Mouse (Mus musculus): ENCODE results near the gene Hoxa1. TPM values are rescaled to one million over a fixed set of nuclear protein-coding genes. Genes with fewer than 3 reads are reported as not detected.

The Hoxa1 gene
- total RNA-seq, 2 experiments from 2014 or later: not detected

DNA sequence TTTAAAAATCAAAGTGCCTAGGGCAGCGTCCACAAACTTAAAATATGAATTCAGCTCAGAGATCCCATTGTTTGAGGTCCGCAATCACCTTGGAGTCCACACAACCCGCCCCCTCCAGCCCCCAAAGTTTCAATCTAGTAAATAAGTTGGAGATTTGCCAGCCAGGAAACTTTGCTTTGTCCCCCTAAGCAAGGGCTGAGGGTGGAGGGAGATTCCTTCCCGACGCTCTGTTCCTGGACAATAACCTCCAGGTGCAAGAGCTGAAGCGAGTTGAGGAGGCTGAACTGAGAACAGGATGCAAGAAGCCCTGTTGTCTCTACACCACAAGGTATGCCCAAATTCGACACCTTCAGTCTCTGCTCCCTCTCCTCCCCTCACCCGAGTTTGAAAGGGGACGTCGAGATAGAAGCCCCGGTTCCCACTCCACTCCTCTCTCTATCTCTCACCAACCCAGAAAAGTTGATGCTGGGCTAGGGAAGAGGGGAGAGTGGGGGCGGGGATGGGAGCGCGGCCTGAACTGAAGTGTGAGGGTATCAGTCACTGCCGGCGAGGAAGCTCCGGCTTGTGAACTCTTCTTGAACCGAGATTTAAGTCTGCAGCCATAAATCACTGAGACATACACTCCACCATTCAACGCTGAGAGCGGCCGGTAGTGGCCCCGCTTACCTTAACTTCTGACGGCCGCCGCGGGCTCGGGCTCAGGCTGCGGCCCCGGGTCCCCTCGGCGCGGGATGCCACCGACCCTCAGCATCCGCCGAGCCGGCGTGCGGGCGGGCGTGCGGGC, 17.0 kb upstream of the Hoxa1 start:
- DNase-seq: no peak
- intact Hi-C loops (cut with DNase I): no loop called here

- intact Hi-C loops (cut with DNase I): no loop called here
- no peak for DNase-seq
Observed at GRCm38 (mm10) chr6:52173648-52174047, 15.5 kb upstream of the Hoxa1 start.

- intact Hi-C loops (cut with DNase I): no loop called here
- DNase-seq: peak; percentile 57
Observed at GRCm38 (mm10) chr6:52172501-52172900, 14.4 kb upstream of the Hoxa1 start.

GRCm38 (mm10) chr6:52171938-52172337, 13.8 kb upstream of the Hoxa1 start:
- no peak for DNase-seq
- intact Hi-C loops (cut with DNase I): no loop called here

DNA sequence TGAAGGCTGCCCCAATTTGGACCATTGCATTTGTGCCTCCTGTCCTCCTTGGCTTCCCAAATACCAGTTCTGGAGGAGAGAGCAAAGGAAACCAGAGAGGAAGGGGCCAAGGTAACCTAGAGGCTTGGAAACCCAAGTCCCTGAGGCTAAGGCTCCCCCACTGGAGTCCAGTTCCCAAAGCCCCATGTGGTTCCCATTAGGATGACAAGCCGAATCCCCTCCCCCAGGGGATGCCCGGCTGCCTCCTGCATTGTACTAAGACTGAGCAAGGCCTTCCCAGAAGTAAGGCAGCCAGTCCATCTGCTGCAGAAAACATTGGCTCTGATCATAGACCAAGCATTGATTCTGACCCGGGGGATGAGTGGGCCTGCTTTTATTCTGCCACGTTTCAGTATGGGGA, 13.2 kb upstream of the Hoxa1 start:
- intact Hi-C loops (cut with DNase I): no loop called here
- DNase-seq: no peak

GRCm38 (mm10) chr6:52170898-52171223, 12.7 kb upstream of the Hoxa1 start:
- no peak for DNase-seq
- intact Hi-C loops (cut with DNase I): no loop called here

DNA sequence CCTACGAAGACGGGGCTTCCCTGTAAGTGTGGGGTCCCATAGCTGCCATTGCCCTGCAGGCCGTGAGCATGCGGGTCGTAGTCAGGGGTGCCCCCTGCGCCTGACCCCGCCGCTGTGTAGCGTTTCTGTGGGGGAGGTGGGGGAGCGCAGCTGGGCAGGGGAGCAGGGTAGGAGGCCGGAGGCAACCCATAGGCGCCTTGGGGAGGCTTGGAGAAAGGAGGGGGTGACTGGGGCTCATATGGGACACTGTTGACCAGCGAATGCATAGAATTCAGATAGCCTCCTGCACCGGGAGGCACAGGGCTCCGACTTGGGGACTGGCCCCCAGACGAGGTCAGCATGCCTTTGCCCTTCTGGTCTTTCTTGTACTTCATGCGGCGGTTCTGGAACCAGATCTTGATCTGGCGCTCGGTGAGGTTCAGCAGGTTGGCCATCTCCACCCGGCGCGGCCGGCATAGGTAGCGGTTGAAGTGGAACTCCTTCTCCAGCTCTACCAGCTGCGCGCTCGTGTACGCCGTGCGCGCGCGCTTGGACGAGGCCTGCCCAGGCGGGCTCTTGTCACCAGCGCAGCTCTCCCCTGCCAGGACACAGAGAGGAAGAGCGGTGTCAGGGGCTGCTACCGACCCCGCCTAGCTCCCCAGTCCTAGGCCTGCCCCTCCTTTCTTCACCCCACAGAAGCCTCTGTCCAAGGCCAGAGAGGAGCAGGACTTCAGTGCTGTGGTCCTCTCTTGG, 12.2 kb upstream of the Hoxa1 start:
- DNase-seq: no peak
- intact Hi-C loops (cut with DNase I): no loop called here

- DNase-seq: no peak
- intact Hi-C loops (cut with DNase I): no loop called here
Observed at GRCm38 (mm10) chr6:52169499-52170165, 11.5 kb upstream of the Hoxa1 start.

GRCm38 (mm10) chr6:52168191-52169055, 10.3 kb upstream of the Hoxa1 start:
- DNase-seq: peak; percentile 51
- intact Hi-C loops (cut with DNase I): no loop called here

- intact Hi-C loops (cut with DNase I): no loop called here
- no peak for DNase-seq
Observed at GRCm38 (mm10) chr6:52167736-52168161, 9.6 kb upstream of the Hoxa1 start.

- intact Hi-C loops (cut with DNase I): no loop called here
- DNase-seq: no peak
Observed at GRCm38 (mm10) chr6:52167176-52167575, 9.1 kb upstream of the Hoxa1 start.

- DNase-seq: no peak
- intact Hi-C loops (cut with DNase I): no loop called here
Observed at GRCm38 (mm10) chr6:52166431-52167077, 8.4 kb upstream of the Hoxa1 start.

DNA sequence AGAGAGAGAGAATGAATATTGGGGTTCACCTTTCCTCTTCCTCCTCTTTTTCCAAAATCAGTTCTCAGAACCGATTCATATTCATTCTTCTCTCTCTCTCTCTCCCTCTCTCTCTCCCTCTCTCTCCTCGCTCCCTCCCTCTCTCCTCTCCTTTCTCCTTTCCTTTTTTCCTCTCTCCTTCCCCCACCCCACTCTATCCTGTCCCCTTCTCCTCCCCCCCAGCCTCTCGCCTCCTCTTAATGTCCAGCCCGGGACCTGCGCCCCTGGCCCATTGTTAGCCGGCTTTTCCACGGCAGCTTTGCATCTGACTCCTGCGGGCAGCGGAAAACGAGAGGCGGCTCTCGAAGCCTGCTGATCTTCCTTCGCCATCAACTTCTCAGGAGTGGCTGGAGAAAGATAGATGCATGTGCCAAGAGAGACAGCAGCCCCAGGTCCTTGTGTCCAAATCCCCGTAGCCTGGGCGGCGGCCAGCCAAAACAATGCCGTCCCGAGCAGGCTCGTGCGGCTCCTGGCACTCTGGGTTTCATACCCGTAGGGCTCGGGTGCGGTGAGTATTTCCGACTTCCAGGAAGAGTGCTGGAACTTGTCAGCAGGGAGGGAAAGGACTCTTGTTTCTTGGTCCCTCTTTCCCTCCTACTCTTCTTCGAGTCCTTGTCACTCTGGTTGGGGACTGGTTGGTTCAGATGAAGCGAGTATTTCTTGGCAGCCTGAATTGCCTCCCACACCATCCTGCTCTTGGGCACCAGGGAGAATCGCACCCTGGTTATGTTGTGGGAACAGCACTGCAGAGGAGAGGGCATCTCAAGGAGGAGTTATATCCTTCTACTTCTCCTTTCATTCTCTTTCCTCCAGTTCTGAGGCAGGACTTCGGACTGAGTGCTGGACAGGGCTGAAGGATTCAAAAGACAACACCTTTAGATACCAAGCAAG, 7.6 kb upstream of the Hoxa1 start:
- intact Hi-C loops (cut with DNase I): no loop called here
- no peak for DNase-seq

GRCm38 (mm10) chr6:52164626-52165440, 6.7 kb upstream of the Hoxa1 start, which contains the start of gene Hoxa2:
Gene Hoxa2, minus strand, starts transcription at chr6:52164831.
- intact Hi-C loops (cut with DNase I): no loop called here
- DNase-seq: no peak

- intact Hi-C loops (cut with DNase I): no loop called here
- DNase-seq: no peak
Observed at GRCm38 (mm10) chr6:52164051-52164625, 6.0 kb upstream of the Hoxa1 start.

DNA sequence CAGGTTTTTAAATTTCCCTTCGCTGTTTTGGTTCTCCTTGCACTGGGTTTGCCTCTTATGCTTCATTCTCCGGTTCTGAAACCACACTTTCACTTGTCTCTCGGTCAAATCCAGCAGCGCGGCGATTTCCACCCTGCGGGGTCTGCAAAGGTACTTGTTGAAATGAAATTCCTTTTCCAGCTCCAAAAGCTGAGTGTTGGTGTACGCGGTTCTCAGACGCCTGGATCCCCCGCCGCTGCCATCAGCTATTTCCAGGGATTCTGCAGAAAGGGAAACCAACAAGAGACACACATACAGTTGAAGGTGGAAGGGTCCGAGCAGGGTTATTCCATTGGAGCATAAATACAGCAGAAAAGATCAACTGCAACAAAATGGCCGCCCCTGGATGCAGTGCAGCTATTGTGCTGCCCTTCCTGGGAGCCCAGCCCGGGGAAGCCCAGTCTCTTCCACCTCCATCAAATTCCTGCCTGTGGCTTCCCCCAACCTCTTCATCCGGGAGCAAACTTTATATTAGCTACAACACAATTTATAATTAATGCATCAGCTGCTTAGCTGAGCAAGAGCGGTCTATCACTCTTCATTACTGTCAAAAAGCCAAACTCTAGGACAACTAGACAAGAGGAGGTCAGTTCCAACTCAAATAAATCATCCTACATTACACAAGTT, 5.4 kb upstream of the Hoxa1 start:
- intact Hi-C loops (cut with DNase I): no loop called here
- DNase-seq: no peak

DNA sequence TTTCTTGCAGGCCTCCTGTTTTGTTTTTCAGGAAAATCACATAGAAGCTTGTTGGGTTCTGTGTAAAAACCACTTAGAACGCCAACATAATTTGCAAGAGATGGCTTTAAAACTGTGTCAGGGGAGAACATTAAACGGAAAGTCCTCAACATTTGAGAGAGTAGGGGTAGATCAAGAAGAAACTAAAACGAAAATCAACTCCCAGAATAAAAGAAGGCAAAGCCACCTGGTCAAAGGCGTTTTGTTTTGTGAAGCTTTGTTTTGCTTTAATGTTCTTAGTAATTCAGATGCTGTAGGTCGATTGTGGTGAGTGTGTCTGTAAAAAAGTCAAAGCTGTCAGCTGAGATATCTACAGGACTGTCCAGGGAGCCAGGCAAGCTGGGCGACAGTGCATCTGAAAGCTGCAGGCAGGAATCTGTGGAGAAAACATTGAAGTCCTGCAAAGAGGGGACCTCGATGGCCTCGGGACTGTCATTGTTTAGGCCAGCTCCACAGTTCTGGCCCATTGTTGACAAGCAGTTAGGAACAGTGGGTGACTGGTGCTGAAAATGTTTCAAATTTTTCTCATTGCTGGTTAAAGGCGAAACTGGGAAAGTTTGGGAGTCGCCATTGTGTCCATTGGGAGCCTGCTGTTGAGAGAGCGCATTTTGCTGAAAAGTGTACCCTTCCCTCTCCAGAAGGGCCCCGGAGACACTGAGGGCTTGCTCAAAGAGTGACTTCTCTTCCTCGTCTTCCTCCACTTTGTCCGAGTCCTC, 4.7 kb upstream of the Hoxa1 start:
- DNase-seq: no peak
- intact Hi-C loops (cut with DNase I): no loop called here
